Mouse (Mus musculus): Measurements from ENCODE around the gene Cotl1.

DNA sequence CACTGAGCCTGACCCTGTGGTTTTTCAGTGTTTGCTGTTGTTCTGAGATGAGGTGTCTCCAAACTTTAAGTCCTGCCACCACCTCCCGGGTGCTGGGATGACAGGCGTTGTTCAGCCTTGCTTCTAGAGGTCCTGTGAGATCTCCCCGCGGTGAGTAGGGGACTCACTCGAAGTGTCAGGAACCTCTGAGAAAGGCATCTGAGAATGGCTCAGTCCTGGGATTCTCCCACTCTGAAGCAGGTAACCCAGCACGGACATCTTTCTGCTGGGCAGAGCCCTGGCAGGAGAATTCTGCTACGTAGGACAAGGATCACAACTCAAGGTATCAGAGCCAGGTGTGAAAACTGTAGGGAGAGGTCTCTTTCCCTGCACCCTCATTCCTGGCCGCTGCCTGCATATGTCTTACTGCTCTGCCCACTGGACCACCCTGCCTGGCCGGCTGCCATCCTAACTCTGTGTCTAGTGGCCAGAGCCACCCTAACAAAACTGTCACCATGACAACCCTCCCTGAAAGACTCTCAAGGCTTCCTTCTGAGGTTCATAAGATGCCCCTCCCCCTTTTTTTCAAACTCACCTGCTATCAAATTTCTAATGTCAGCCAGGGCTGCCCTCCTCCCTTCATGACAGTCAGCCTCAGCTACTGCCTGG lies 59.8 kb downstream of the Cotl1 start:
- TF ChIP-seq GATA1 (IDR thresholded peaks at IDR 0.05; ENCODE audit: borderline replicate concordance, low read length) (no peak), FLI1 (IDR thresholded peaks at IDR 0.05; ENCODE audit: low read length) (no peak)

All from megakaryocyte, embryonic 14.5 days (primary cell).